Mouse (Mus musculus) embryonic fibroblast, embryonic 13.5 days (primary cell): ENCODE data around the gene Vstm2l.

Experiments
- CTCF ChIP-seq: IDR thresholded peaks from 2 replicates; pipeline ENCODE4 v1.5.1; 2011; ENCODE audit warnings: mild to moderate bottlenecking, control low read depth, low read length, moderate library complexity, borderline replicate concordance; ENCODE audit not compliant: insufficient read depth
- POLR2A ChIP-seq: IDR thresholded peaks from 2 replicates; pipeline ENCODE4 v1.6.1; 2011; ENCODE audit warnings: low read depth, mild to moderate bottlenecking, control low read depth, low read length, moderate library complexity

GRCm38 (mm10) chr2:157877967-157878366 is 36.5 kb upstream of the Vstm2l start:
- TF ChIP-seq POLR2A (no peak), CTCF (no peak)
